Mouse (Mus musculus): ENCODE measurements around the gene Dnm3. TPM values are rescaled to one million over a fixed set of nuclear protein-coding genes. Genes with fewer than 3 reads are reported as not detected.

Gene Dnm3
- total and polyA plus RNA-seq, 3 experiments: not detected

DNA sequence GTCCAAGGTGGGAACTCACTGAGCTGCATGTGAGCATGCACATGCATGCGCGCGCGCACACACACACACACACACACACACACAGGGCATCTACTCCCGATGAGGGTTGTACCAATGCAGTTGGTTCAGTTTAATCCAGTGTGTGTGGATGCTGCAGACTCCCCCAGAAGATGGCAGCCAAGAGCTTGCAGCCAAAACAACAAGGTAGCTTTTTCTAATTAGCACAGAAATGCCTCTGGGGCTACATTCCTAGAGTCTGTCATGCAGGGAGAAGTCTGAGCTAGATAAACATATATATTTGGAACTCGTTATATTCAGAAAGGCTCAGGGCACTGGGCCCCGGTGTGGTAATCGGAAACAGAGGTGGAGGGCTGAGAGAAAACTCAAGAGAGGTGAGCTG is 118.6 kb downstream of the Dnm3 start:
- Histone ChIP-seq H3K4me1 (ENCODE audit: control insufficient read depth in 1 of 2, insufficient read depth in 2 of 2, low read length in 2 of 2) (no peaks in the 10 kb centered on the region; a peak in 1 of 4 replicates), H3K27me3 (ENCODE audit: control insufficient read depth in 1 of 2, insufficient read depth in 2 of 2, low read length in 2 of 2) (peaks cover 0 to 1% of the 10 kb centered on the region in 2 experiments; a peak in 2 of 4 replicates), H3K9me3 (replicated peaks; ENCODE audit: insufficient read depth, low read length) (no peaks in the 10 kb centered on the region), H3K4me3 (ENCODE audit: control insufficient read depth in 1 of 2, insufficient read depth in 1 of 2, low read depth in 2 of 2, low read length in 2 of 2) (no peak overlapping the region), H3K9ac (ENCODE audit: control insufficient read depth, low read depth, low read length, poor library complexity, severe bottlenecking) (no peak overlapping the region), H3K79me2 (ENCODE audit: control insufficient read depth, insufficient read depth, low read length, poor library complexity) (no peaks in the 10 kb centered on the region), H3K27ac (ENCODE audit: control insufficient read depth, low read depth, low read length) (no peak overlapping the region), H3K36me3 (ENCODE audit: control insufficient read depth in 1 of 2, insufficient read depth in 2 of 2, low read length in 2 of 2) (no peaks in the 10 kb centered on the region)
- DNase-seq (ENCODE audit: low read depth, low spot score): no peak
- no peak for TF ChIP-seq HCFC1 (IDR thresholded peaks at IDR 0.05; ENCODE audit: low read depth, low read length)
- no peak for TF ChIP-seq SIN3A (IDR thresholded peaks at IDR 0.05; ENCODE audit: low read length)
- TF ChIP-seq USF1 (IDR thresholded peaks at IDR 0.05; ENCODE audit: low read depth, low read length): no peak
- no peak for TF ChIP-seq CHD2 (IDR thresholded peaks at IDR 0.05; ENCODE audit: low read length)
- TF ChIP-seq TCF12 (IDR thresholded peaks at IDR 0.05; ENCODE audit: low read depth, low read length): no peak
- no peak for TF ChIP-seq ZC3H11A (IDR thresholded peaks at IDR 0.05; ENCODE audit: low read depth, low read length)
- TF ChIP-seq ZNF384 (IDR thresholded peaks at IDR 0.05; ENCODE audit: low read depth, low read length): no peak
- no peak for TF ChIP-seq E2F4 (IDR thresholded peaks at IDR 0.05; ENCODE audit: borderline replicate concordance, low read depth, low read length)
- no peak for TF ChIP-seq MAZ (IDR thresholded peaks at IDR 0.05; ENCODE audit: low read depth, low read length)
- no peak for TF ChIP-seq ETS1 (IDR thresholded peaks at IDR 0.05; ENCODE audit: low read depth, low read length)
- TF ChIP-seq MYC (IDR thresholded peaks at IDR 0.05; ENCODE audit: low read depth, low read length): no peak
- no peak for TF ChIP-seq TAL1 (IDR thresholded peaks at IDR 0.05; ENCODE audit: low read length)
- no peak for TF ChIP-seq BHLHE40 (IDR thresholded peaks at IDR 0.05; ENCODE audit: borderline replicate concordance, low read depth, low read length)
- no peak for TF ChIP-seq EP300 (IDR thresholded peaks at IDR 0.05; ENCODE audit: low read depth in 1 of 2, low read length in 2 of 2)
- TF ChIP-seq USF2 (IDR thresholded peaks at IDR 0.05; ENCODE audit: borderline replicate concordance in 1 of 2, insufficient read depth in 1 of 2, low read depth in 1 of 2, low read length in 2 of 2): no peak
- no peak for TF ChIP-seq MXI1 (IDR thresholded peaks at IDR 0.05; ENCODE audit: low read depth, low read length)
- TF ChIP-seq UBTF (IDR thresholded peaks at IDR 0.05; ENCODE audit: borderline replicate concordance, insufficient read depth, low read depth, low read length): no peak
- no peak for TF ChIP-seq POLR2AphosphoS5 (IDR thresholded peaks at IDR 0.05; ENCODE audit: borderline replicate concordance, low read depth, low read length)
- TF ChIP-seq MAX (IDR thresholded peaks at IDR 0.05; ENCODE audit: low read length): no peak
- no peak for TF ChIP-seq CTCF (IDR thresholded peaks at IDR 0.05 in 2 of 3, conservative IDR thresholded peaks at IDR 0.05 in 1 of 3; ENCODE audit: control insufficient read depth in 1 of 3, insufficient read depth in 1 of 3, low read depth in 2 of 3, low read length in 3 of 3, poor library complexity in 1 of 3, severe bottlenecking in 1 of 3)

DNA sequence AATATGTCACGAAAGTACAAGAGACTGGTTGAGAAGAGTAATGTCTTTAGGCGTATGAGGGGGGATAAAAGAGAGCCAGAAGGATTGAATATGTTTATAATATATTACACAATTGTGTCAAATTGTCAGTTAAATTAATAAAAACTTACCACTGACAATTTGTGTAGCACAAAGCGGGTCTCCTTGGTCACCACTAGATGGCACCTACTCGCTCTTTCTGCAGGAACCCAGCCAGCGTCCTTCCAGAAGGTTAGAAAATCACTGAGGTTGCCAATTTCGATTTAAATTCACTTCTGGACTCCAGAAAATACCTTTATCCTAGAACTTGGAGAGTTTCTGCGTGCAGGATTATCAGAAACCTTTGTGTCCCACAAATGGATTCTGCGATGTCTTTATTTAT is 119.8 kb downstream of the Dnm3 start:
- H3K36me3 ChIP-seq (ENCODE audit: control insufficient read depth in 1 of 2, insufficient read depth in 2 of 2, low read length in 2 of 2): no peaks in the 10 kb centered on the region
- no peak overlapping the region for H3K9ac ChIP-seq (ENCODE audit: control insufficient read depth, low read depth, low read length, poor library complexity, severe bottlenecking)
- no peak overlapping the region for H3K4me3 ChIP-seq (ENCODE audit: control insufficient read depth in 1 of 2, insufficient read depth in 1 of 2, low read depth in 2 of 2, low read length in 2 of 2)
- no peaks in the 10 kb centered on the region for H3K9me3 ChIP-seq (replicated peaks; ENCODE audit: insufficient read depth, low read length)
- H3K79me2 ChIP-seq (ENCODE audit: control insufficient read depth, insufficient read depth, low read length, poor library complexity): no peaks in the 10 kb centered on the region
- TF ChIP-seq ZC3H11A (IDR thresholded peaks at IDR 0.05; ENCODE audit: low read depth, low read length) (peak; percentile 41; the same call in 1 of the 2 replicates), TBP (IDR thresholded peaks at IDR 0.05; ENCODE audit: low read depth, low read length) (no peak), SIN3A (IDR thresholded peaks at IDR 0.05; ENCODE audit: low read length) (no peak), MXI1 (IDR thresholded peaks at IDR 0.05; ENCODE audit: low read depth, low read length) (no peak), POLR2AphosphoS2 (IDR thresholded peaks at IDR 0.05; ENCODE audit: low read length) (no peak), CTCF (IDR thresholded peaks at IDR 0.05 in 2 of 3, conservative IDR thresholded peaks at IDR 0.05 in 1 of 3; ENCODE audit: control insufficient read depth in 1 of 3, insufficient read depth in 1 of 3, low read depth in 2 of 3, low read length in 3 of 3, poor library complexity in 1 of 3, severe bottlenecking in 1 of 3) (peak; percentile 50 to 71 (median 68)), USF2 (IDR thresholded peaks at IDR 0.05; ENCODE audit: borderline replicate concordance in 1 of 2, insufficient read depth in 1 of 2, low read depth in 1 of 2, low read length in 2 of 2) (no peak), SMC3 (IDR thresholded peaks at IDR 0.05; ENCODE audit: low read depth, low read length) (peak; percentile 75), RAD21 (IDR thresholded peaks at IDR 0.05; ENCODE audit: low read depth, low read length) (peak; percentile 58), MYB (IDR thresholded peaks at IDR 0.05; ENCODE audit: low read depth, low read length) (no peak)
- H3K4me1 ChIP-seq (ENCODE audit: control insufficient read depth in 1 of 2, insufficient read depth in 2 of 2, low read length in 2 of 2): no peaks in the 10 kb centered on the region; a peak in 1 of 4 replicates
- H3K27me3 ChIP-seq (ENCODE audit: control insufficient read depth in 1 of 2, insufficient read depth in 2 of 2, low read length in 2 of 2): no peaks in the 10 kb centered on the region; a peak in 1 of 4 replicates
- DNase-seq (ENCODE audit: low read depth, low spot score): peak; percentile 52
- no peak overlapping the region for H3K27ac ChIP-seq (ENCODE audit: control insufficient read depth, low read depth, low read length)
